Mouse (Mus musculus): ENCODE measurements around the gene Tbcd. TPM values are rescaled to one million over a fixed set of nuclear protein-coding genes. Genes with fewer than 3 reads are reported as not detected.
A peak's percentile ranks its signal among the peaks of the same experiment; 100 is the strongest.

Tbcd gene
- total and polyA plus RNA-seq, 3 experiments = 5.8 to 47.6 (median 40.0) TPM

GRCm38 (mm10) chr11:121467408-121467807 is 15.7 kb downstream of the Tbcd start:
- no peaks in the 10 kb centered on the region for H3K27me3 ChIP-seq (ENCODE audit: insufficient read depth, low read length)
- no peak overlapping the region for H3K4me3 ChIP-seq (ENCODE audit: low read depth, low read length)
- ATAC-seq (ENCODE audit: extremely low read depth, insufficient number of reproducible peaks, low FRiP score, poor library complexity, severe bottlenecking) (no peak), DNase-seq (ENCODE audit: low spot score) (no peak)
- H3K4me1 ChIP-seq (ENCODE audit: insufficient read depth, low read depth, low read length) = no peaks in the 10 kb centered on the region
- peaks cover 75% of the 10 kb centered on the region for H3K36me3 ChIP-seq (replicated peaks)
- TF ChIP-seq GATA2 (IDR thresholded peaks at IDR 0.05; ENCODE audit: borderline replicate concordance, low read depth, low read length) (no peak), CTCF (IDR thresholded peaks at IDR 0.05; ENCODE audit: low read depth, low read length) (no peak), GATA1 (IDR thresholded peaks at IDR 0.05; ENCODE audit: borderline replicate concordance, low read length) (no peak), TAL1 (conservative IDR thresholded peaks at IDR 0.05; ENCODE audit: low read depth, low read length) (no peak), POLR2AphosphoS5 (IDR thresholded peaks at IDR 0.05; ENCODE audit: insufficient replicate concordance, low read depth, low read length) (no peak)
- no peaks in the 10 kb centered on the region for H3K9me3 ChIP-seq (replicated peaks)

- TF ChIP-seq GATA2 (IDR thresholded peaks at IDR 0.05; ENCODE audit: borderline replicate concordance, low read depth, low read length) = no peak
- TF ChIP-seq GATA1 (IDR thresholded peaks at IDR 0.05; ENCODE audit: borderline replicate concordance, low read length) = no peak
- TF ChIP-seq TAL1 (conservative IDR thresholded peaks at IDR 0.05; ENCODE audit: low read depth, low read length) = no peak
- TF ChIP-seq CTCF (IDR thresholded peaks at IDR 0.05; ENCODE audit: low read depth, low read length) = no peak
- no peak for TF ChIP-seq POLR2AphosphoS5 (IDR thresholded peaks at IDR 0.05; ENCODE audit: insufficient replicate concordance, low read depth, low read length)
- H3K4me1 ChIP-seq (ENCODE audit: insufficient read depth, low read depth, low read length) = peaks cover 6% of the 10 kb centered on the region
- H3K27me3 ChIP-seq (ENCODE audit: insufficient read depth, low read length) = no peaks in the 10 kb centered on the region
- H3K36me3 ChIP-seq (replicated peaks) = peaks cover 86% of the 10 kb centered on the region
- ATAC-seq (ENCODE audit: extremely low read depth, insufficient number of reproducible peaks, low FRiP score, poor library complexity, severe bottlenecking) (no peak), DNase-seq (ENCODE audit: low spot score) (no peak)
- no peak overlapping the region for H3K4me3 ChIP-seq (ENCODE audit: low read depth, low read length)
- no peaks in the 10 kb centered on the region for H3K9me3 ChIP-seq (replicated peaks)
Observed at GRCm38 (mm10) chr11:121474831-121475230, 23.1 kb downstream of the Tbcd start.

- H3K4me3 ChIP-seq (ENCODE audit: low read depth, low read length) = no peak overlapping the region
- TF ChIP-seq CTCF (IDR thresholded peaks at IDR 0.05; ENCODE audit: low read depth, low read length) (peak; percentile 87), POLR2AphosphoS5 (IDR thresholded peaks at IDR 0.05; ENCODE audit: insufficient replicate concordance, low read depth, low read length) (no peak)
- H3K4me1 ChIP-seq (ENCODE audit: insufficient read depth, low read depth, low read length) = peaks cover 6% of the 10 kb centered on the region
- ATAC-seq (ENCODE audit: extremely low read depth, insufficient number of reproducible peaks, low FRiP score, poor library complexity, severe bottlenecking) (0 out of 2 replicates have a peak, but pooled peaks have one; percentile 15), DNase-seq (ENCODE audit: low spot score) (peak; percentile 51)
- H3K9me3 ChIP-seq (replicated peaks) = no peaks in the 10 kb centered on the region
- H3K36me3 ChIP-seq (replicated peaks) = peaks cover 84% of the 10 kb centered on the region
- H3K27me3 ChIP-seq (ENCODE audit: insufficient read depth, low read length) = no peaks in the 10 kb centered on the region
Observed at GRCm38 (mm10) chr11:121475699-121476415, 24.1 kb downstream of the Tbcd start.

- DNase-seq (ENCODE audit: low spot score) (no peak), ATAC-seq (ENCODE audit: extremely low read depth, insufficient number of reproducible peaks, low FRiP score, poor library complexity, severe bottlenecking) (no peak)
- no peak for TF ChIP-seq POLR2AphosphoS5 (IDR thresholded peaks at IDR 0.05; ENCODE audit: insufficient replicate concordance, low read depth, low read length)
- no peak for TF ChIP-seq CTCF (IDR thresholded peaks at IDR 0.05; ENCODE audit: low read depth, low read length)
- no peak for TF ChIP-seq GATA2 (IDR thresholded peaks at IDR 0.05; ENCODE audit: borderline replicate concordance, low read depth, low read length)
- no peak for TF ChIP-seq GATA1 (IDR thresholded peaks at IDR 0.05; ENCODE audit: borderline replicate concordance, low read length)
- TF ChIP-seq TAL1 (conservative IDR thresholded peaks at IDR 0.05; ENCODE audit: low read depth, low read length) = no peak
- H3K36me3 ChIP-seq (replicated peaks) = peaks cover 93% of the 10 kb centered on the region
- no peak overlapping the region for H3K4me3 ChIP-seq (ENCODE audit: low read depth, low read length)
- no peaks in the 10 kb centered on the region for H3K27me3 ChIP-seq (ENCODE audit: insufficient read depth, low read length)
- no peaks in the 10 kb centered on the region for H3K9me3 ChIP-seq (replicated peaks)
- peaks cover 6% of the 10 kb centered on the region for H3K4me1 ChIP-seq (ENCODE audit: insufficient read depth, low read depth, low read length)
Observed at GRCm38 (mm10) chr11:121479476-121480203, 27.9 kb downstream of the Tbcd start.

- Histone ChIP-seq H3K4me1 (ENCODE audit: insufficient read depth, low read depth, low read length) (peaks cover 7% of the 10 kb centered on the region; the same call in 1 of the 2 replicates), H3K4me3 (ENCODE audit: low read depth, low read length) (no peak overlapping the region), H3K9me3 (replicated peaks) (no peaks in the 10 kb centered on the region), H3K27me3 (ENCODE audit: insufficient read depth, low read length) (no peaks in the 10 kb centered on the region), H3K36me3 (replicated peaks) (peaks cover 89% of the 10 kb centered on the region)
- ATAC-seq (ENCODE audit: extremely low read depth, insufficient number of reproducible peaks, low FRiP score, poor library complexity, severe bottlenecking) (no peak), DNase-seq (ENCODE audit: low spot score) (no peak)
- TF ChIP-seq GATA1 (IDR thresholded peaks at IDR 0.05; ENCODE audit: borderline replicate concordance, low read length) (no peak), POLR2AphosphoS5 (IDR thresholded peaks at IDR 0.05; ENCODE audit: insufficient replicate concordance, low read depth, low read length) (no peak), CTCF (IDR thresholded peaks at IDR 0.05; ENCODE audit: low read depth, low read length) (no peak)
Observed at GRCm38 (mm10) chr11:121481129-121481528, 29.4 kb downstream of the Tbcd start.

- Histone ChIP-seq H3K27me3 (ENCODE audit: insufficient read depth, low read length) (no peaks in the 10 kb centered on the region), H3K9me3 (replicated peaks) (no peaks in the 10 kb centered on the region), H3K4me1 (ENCODE audit: insufficient read depth, low read depth, low read length) (0 out of 2 replicates have a peak, but pooled peaks cover 4% of the 10 kb centered on the region), H3K4me3 (ENCODE audit: low read depth, low read length) (no peak overlapping the region), H3K36me3 (replicated peaks) (peaks cover 78% of the 10 kb centered on the region)
- TF ChIP-seq GATA1 (IDR thresholded peaks at IDR 0.05; ENCODE audit: borderline replicate concordance, low read length) (no peak), TAL1 (conservative IDR thresholded peaks at IDR 0.05; ENCODE audit: low read depth, low read length) (no peak), POLR2AphosphoS5 (IDR thresholded peaks at IDR 0.05; ENCODE audit: insufficient replicate concordance, low read depth, low read length) (no peak), CTCF (IDR thresholded peaks at IDR 0.05; ENCODE audit: low read depth, low read length) (no peak), GATA2 (IDR thresholded peaks at IDR 0.05; ENCODE audit: borderline replicate concordance, low read depth, low read length) (no peak)
- no peak for DNase-seq (ENCODE audit: low spot score)
- no peak for ATAC-seq (ENCODE audit: extremely low read depth, insufficient number of reproducible peaks, low FRiP score, poor library complexity, severe bottlenecking)
Observed at GRCm38 (mm10) chr11:121485882-121486281, 34.1 kb downstream of the Tbcd start.
